Mouse (Mus musculus) heart, postnatal 10 days (tissue): ENCODE measurements around the gene Tns4. TPM values are rescaled to one million over a fixed set of nuclear protein-coding genes. Genes with fewer than 3 reads are reported as not detected.
A peak's percentile ranks its signal among the peaks of the same experiment; 100 is the strongest.

Source experiments
- DNase-seq, 2 experiments: peaks; one replicate each; pipeline ENCODE4 v3.0.0; 2021
- intact Hi-C: fragments of 180-260 bp; cut with DNase I; formaldehyde crosslinking; loops from one replicate; pipeline ENCODE4 v1.15.1; 2025
- total RNA-seq, 2 experiments: library from RNA; stranded (reverse); gene quantifications; 2 replicates each; pipeline ENCODE4 v1.2.3; 2021

Gene Tns4
- total RNA-seq, 2 experiments from 2014 or later, result 0.12 TPM

DNA sequence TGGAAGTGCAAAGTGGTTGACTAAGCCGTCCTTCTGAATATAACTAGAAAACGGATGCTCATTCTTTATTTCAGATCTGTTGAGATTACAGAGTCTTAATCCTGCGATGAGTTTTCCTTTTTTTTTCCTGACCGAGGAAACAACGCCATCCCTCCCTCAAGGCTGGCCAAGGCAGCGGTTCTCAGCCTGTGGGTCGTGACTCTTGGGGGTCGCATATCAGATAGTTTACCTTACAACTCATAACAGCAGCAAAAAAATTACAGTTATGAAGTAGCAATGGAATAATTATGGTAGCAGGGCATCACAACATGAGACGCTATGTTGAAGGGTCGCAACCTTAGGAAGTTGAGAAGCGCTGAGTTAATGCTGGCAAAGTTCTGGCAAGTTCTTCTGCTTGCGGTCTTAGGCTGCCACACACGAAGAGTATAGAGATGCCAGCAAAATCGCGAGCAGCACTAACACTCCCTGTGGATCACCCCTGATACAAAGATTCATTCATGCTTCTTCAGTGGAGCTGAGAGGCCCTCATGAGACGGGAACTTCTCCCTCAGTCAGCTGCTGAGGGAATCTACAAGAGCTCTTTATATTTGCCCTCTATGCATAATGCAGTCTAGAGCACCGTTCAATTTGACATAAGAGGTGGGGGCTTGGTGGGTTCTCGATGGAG lies 64.5 kb downstream of the Tns4 start:
- DNase-seq, result peak in 1 of 2 experiments; percentile 6
- intact Hi-C loops, result no loop called here

DNA sequence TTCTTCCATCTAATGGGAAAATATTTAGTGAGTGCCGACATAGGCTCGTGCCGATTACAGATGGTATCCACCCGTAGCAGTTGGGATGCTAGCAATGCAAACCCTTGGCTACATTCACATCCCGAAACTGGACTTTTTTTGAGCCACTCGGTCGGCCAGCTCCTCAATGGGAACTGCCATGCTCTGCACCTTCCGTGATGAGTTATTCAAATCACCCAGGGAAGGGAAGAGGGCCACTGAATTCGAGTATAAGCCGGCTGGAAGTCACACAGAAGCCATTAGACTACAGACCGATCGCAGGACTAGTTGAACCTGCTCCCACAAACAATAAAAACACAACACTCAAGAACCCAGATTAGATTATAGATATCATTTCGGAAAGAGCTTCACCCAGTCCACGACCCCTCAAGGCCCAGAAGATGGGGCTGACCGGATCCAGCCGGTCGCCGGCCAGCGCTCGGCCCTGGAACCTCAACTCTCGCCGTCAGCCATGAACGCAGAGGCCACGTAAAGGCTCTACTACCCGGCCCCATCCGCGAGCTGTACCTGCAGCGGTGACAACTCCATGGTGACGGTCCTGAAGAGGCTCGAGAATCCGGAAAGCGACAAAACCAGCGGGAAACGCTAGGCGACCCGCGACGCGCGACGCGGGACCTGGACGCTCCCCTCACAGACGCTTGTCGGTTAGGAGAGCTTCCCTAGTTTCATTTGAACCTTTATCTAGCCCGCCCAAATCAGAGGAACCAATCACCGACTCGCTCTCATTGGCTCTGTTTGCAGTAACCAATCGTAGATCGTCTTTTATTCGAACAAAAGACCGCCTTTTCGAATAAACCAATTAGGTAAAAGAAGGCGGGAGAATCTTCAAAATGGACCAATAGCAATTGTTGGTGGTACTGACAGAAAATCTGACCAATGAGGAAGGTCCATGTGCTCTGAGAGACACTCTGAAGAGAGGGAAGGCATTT lies 65.3 kb downstream of the Tns4 start, which contains the start of gene Top2a:
Top2a (minus strand) TSS at position 690 of the 968 bp plus-strand sequence.
- intact Hi-C loops, result no loop called here
- peak; percentile 98 for DNase-seq

DNA sequence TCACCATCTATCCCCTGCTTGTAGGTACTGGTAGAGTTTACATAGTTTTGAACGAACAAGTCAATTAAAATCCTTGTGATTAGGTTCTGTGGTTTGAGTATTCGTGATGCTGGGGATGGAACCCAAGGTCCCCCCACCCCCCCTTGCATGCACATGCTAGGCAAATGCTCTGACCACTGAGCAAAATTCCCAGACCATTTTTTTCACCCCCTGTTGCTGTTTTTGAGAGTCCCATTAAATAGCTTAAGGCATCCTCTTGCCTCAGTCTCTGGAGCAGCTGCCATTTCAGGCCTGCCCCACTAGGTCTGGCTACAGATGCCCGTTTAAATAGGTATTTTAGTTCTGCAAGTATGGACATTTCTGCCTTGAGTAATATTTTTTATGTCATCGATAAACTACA lies 66.0 kb downstream of the Tns4 start:
- intact Hi-C loops, result no loop called here
- DNase-seq, result no peak

DNA sequence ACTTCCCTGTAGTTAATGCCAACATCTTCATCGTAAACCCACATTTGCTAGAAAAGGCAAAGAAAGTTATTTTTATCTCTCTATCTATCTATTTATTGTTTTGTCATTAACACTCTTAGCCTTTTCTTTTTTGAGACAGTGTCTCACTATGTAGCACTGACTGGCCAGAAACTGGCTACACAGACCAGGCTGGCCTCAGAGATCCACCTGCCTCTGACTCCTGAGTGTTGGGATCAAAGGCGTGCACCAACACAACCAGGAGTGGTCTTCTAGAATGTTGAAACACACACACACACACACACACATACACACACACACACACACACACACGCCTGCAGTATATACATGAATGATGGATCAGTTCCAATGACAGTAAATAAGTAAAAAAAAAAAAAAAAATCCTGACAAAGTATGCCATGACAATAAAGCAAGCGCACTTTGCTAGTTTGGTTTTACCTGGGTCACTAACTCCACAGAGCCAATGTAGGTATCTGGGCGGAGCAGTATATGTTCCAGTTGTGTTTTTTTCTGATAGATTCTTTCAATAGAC lies 66.6 kb downstream of the Tns4 start:
- intact Hi-C loops, result no loop called here
- no peak for DNase-seq

DNA sequence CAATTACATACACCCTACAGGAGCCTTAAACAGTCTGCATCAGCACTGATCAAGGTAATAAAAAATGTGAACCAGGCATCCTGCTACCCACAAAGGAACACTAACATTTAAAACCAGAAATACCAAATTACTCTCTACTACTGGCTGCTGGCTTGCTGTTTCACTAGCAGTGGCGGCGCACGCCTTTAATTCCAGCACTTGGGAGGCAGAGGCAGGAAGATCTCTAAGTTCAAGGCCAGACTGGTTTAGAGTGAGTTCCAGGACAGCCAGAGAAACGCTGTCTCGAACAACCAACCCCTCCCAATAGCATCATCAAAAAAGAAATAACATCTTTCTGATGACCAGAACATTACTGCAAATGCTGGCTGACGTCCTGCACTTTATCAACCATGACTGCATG lies 69.3 kb downstream of the Tns4 start:
- intact Hi-C loops, result no loop called here
- DNase-seq, result no peak

Other genes with a start within 250 kb of the Tns4 start
- gene Wipf2, start 225.7 kb downstream of the Tns4 start, total RNA-seq, result 10 to 100 TPM; 12.4 to 13.0 TPM
- gene Cdc6, start 181.5 kb downstream of the Tns4 start, total RNA-seq, result 1 to 10 TPM; 3.3 to 3.6 TPM
- 10 to 100 TPM; 31.9 to 33.0 TPM for gene Rara, start 161.5 kb downstream of the Tns4 start, total RNA-seq
- gene Gjd3, start 106.3 kb downstream of the Tns4 start, total RNA-seq, result 1 to 10 TPM; 1.3 to 2.0 TPM
- 10 to 100 TPM; 53.3 to 57.0 TPM for gene Top2a, start 65.1 kb downstream of the Tns4 start, total RNA-seq
- 100 to 1,000 TPM; 192 to 218 TPM for gene Igfbp4, start 48.1 kb downstream of the Tns4 start, total RNA-seq
- under 1 TPM; 0.42 to 0.62 TPM for gene Ccr7, start 65.8 kb upstream of the Tns4 start, total RNA-seq
- 10 to 100 TPM; 68.3 to 76.9 TPM for gene Smarce1, start 141.7 kb upstream of the Tns4 start, total RNA-seq
- 10 to 100 TPM; 12.6 to 18.9 TPM for gene Krt222, start 154.8 kb upstream of the Tns4 start, total RNA-seq
- not detected for gene Krt24, start 196.0 kb upstream of the Tns4 start, total RNA-seq
- not detected for gene Krt25, start 233.6 kb upstream of the Tns4 start, total RNA-seq
- not detected for gene Krt26, start 248.7 kb upstream of the Tns4 start, total RNA-seq